Mouse (Mus musculus) erythroid progenitor cell, adult 5-6 weeks (primary cell): ENCODE measurements around the gene Zdhhc9. TPM values are rescaled to one million over a fixed set of nuclear protein-coding genes. Genes with fewer than 3 reads are reported as not detected.
"Not testable (repeated sequence)": the region's sequence is repeated elsewhere in the genome, so short reads cannot be mapped to it uniquely, and the experiment has no call there.

ENCODE experiments used
- ATAC-seq: replicated peaks from 2 replicates; pipeline ENCODE4 v1.8.0; 2016; ENCODE audit warnings: moderate number of reproducible peaks, mild to moderate bottlenecking, moderate TSS enrichment, inconsistent platforms; ENCODE audit not compliant: poor library complexity, low FRiP score, severe bottlenecking
- total RNA-seq, 2 experiments: library from RNA; stranded (forward) in 1 of 2; stranded (reverse) in 1 of 2; fragments of 150-400 nt in 1 of 2; fragments of 186-747, 209-891 nt in 1 of 2; gene quantifications; 2 replicates each; pipeline versions ENCODE4 v1.2.3 to v1.2.4; 2015 to 2017; ENCODE audit warnings: low replicate concordance in 2 of 2

The Zdhhc9 gene
- total RNA-seq (2015; ENCODE audit: low replicate concordance) (5.9 and 15.9 TPM in 2 replicates), total RNA-seq (2017; ENCODE audit: low replicate concordance) (0.39 and 3.7 TPM in 2 replicates)

GRCm38 (mm10) chrX:48208519-48209185 lies at the start of gene Zdhhc9:
Gene Zdhhc9, minus strand, starts transcription at chrX:48208878.
- ATAC-seq = peak; percentile 100

GRCm38 (mm10) chrX:48257011-48257410 lies 48.3 kb upstream of the Zdhhc9 start:
- no peak for ATAC-seq

- peak; percentile 100 for ATAC-seq
Observed at GRCm38 (mm10) chrX:48256468-48257007, 47.9 kb upstream of the Zdhhc9 start, which contains the start of gene Utp14a. Gene Utp14a, plus strand, starts transcription at chrX:48256862.

GRCm38 (mm10) chrX:48255830-48256428 lies 47.3 kb upstream of the Zdhhc9 start:
- peak; percentile 72 for ATAC-seq

GRCm38 (mm10) chrX:48234417-48234816 lies 25.7 kb upstream of the Zdhhc9 start:
- no peak for ATAC-seq

GRCm38 (mm10) chrX:48226225-48226624 lies 17.5 kb upstream of the Zdhhc9 start:
- ATAC-seq = no peak

GRCm38 (mm10) chrX:48222706-48223105 lies 14.0 kb upstream of the Zdhhc9 start:
- ATAC-seq = no peak

- no peak for ATAC-seq
Observed at GRCm38 (mm10) chrX:48219468-48219867, 10.8 kb upstream of the Zdhhc9 start.

GRCm38 (mm10) chrX:48209746-48210145 lies 1.1 kb upstream of the Zdhhc9 start:
- not testable (repeated sequence) for ATAC-seq

- no peak for ATAC-seq
Observed at GRCm38 (mm10) chrX:48207761-48208487, 754 bp downstream of the Zdhhc9 start.

GRCm38 (mm10) chrX:48204469-48204868 lies 4.2 kb downstream of the Zdhhc9 start:
- ATAC-seq = no peak

GRCm38 (mm10) chrX:48203763-48204162 lies 4.9 kb downstream of the Zdhhc9 start:
- ATAC-seq = no peak

GRCm38 (mm10) chrX:48202995-48203394 lies 5.7 kb downstream of the Zdhhc9 start:
- ATAC-seq = no peak

GRCm38 (mm10) chrX:48202436-48202835 lies 6.2 kb downstream of the Zdhhc9 start:
- no peak for ATAC-seq

GRCm38 (mm10) chrX:48201973-48202372 lies 6.7 kb downstream of the Zdhhc9 start:
- ATAC-seq = no peak

- no peak for ATAC-seq
Observed at GRCm38 (mm10) chrX:48200699-48201098, 8.0 kb downstream of the Zdhhc9 start.

- ATAC-seq = no peak
Observed at GRCm38 (mm10) chrX:48199026-48199425, 9.7 kb downstream of the Zdhhc9 start.

- ATAC-seq = no peak
Observed at GRCm38 (mm10) chrX:48197856-48198255, 10.8 kb downstream of the Zdhhc9 start.

- ATAC-seq = no peak
Observed at GRCm38 (mm10) chrX:48193235-48194152, 15.2 kb downstream of the Zdhhc9 start.
